Mouse (Mus musculus): Measurements from ENCODE around the gene Wdtc1. TPM values are rescaled to one million over a fixed set of nuclear protein-coding genes. Genes with fewer than 3 reads are reported as not detected.
A peak's percentile ranks its signal among the peaks of the same experiment; 100 is the strongest.

Gene Wdtc1
- total RNA-seq, 1 experiment: 91.8 TPM

DNA sequence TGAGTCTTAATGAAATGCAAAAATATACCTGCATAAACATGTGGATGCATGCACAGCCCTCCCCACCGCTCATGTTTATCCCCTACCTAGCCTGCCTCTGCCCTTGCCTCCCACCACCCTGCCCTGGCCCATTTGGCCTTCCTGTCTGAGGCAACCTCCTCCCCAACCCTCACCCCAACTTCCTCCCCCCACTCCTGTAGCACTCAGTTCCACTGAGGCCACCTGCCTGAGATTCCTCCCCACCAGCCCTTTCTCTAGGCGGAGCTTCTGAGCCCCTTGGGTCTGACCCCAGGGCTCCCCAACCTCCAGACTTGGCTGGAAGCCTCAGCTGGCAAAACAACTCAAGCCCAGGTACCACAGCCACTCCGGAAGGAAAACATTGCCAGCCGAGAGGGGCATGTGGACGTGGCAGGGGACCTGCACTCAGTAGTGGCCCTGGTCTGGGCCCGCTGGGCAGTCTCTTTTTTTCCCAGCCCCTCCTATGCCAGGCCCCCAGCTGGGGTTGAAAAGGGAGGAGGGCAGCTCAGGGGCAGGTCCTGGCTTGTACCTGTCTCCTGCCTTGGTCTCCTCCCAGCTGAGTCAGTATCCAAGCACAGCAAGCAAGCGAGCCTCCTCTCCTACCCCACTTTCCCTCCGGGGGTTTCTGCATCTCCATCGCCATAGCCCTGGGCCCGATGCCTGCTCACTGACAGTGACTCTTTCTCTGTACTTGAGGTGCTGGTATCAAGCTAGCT is 91.5 kb downstream of the Wdtc1 start:
- H3K4me3 ChIP-seq (ENCODE audit: insufficient read depth in 1 of 2, low read depth in 1 of 2, low read length in 2 of 2, poor library complexity in 1 of 2, severe bottlenecking in 1 of 2): peak overlapping the region in 1 of 2 experiments; percentile 5; a peak in 1 of 4 replicates
- peaks cover 13% of the 10 kb centered on the region for H3K36me3 ChIP-seq (ENCODE audit: control insufficient read depth, insufficient read depth, low read length, poor library complexity, severe bottlenecking)
- no peak for DNase-seq (ENCODE audit: low read depth, low spot score)
- TF ChIP-seq MAFK (IDR thresholded peaks at IDR 0.05; ENCODE audit: insufficient read depth, low read depth, low read length): no peak
- TF ChIP-seq HCFC1 (IDR thresholded peaks at IDR 0.05; ENCODE audit: borderline replicate concordance, insufficient read depth, low read length): no peak
- no peak for TF ChIP-seq ZNF384 (IDR thresholded peaks at IDR 0.05; ENCODE audit: low read depth, low read length)
- no peak for TF ChIP-seq ZC3H11A (IDR thresholded peaks at IDR 0.05; ENCODE audit: borderline replicate concordance, low read depth, low read length)
- no peak for TF ChIP-seq CHD2 (IDR thresholded peaks at IDR 0.05; ENCODE audit: low read depth, low read length)
- peak overlapping the region; percentile 13; the same call in 1 of the 2 replicates for H3K9ac ChIP-seq (ENCODE audit: insufficient read depth, low read depth, low read length, poor library complexity, severe bottlenecking)
- H3K27ac ChIP-seq (ENCODE audit: insufficient read depth, low read depth, low read length, poor library complexity, severe bottlenecking): no peak overlapping the region
- in situ Hi-C loops (cut with MboI; ENCODE audit: low sequenced_read_pairs in 2 of 2, unreplicated experiment in 2 of 2): no loop called here
- H3K4me1 ChIP-seq (ENCODE audit: control insufficient read depth in 2 of 2, insufficient read depth in 2 of 2, low read length in 2 of 2, poor library complexity in 1 of 2): peaks cover 0 to 16% of the 10 kb centered on the region in 2 experiments; a peak in 1 of 4 replicates
- no peaks in the 10 kb centered on the region for H3K9me3 ChIP-seq (ENCODE audit: control insufficient read depth, insufficient read depth, low read depth, low read length)

DNA sequence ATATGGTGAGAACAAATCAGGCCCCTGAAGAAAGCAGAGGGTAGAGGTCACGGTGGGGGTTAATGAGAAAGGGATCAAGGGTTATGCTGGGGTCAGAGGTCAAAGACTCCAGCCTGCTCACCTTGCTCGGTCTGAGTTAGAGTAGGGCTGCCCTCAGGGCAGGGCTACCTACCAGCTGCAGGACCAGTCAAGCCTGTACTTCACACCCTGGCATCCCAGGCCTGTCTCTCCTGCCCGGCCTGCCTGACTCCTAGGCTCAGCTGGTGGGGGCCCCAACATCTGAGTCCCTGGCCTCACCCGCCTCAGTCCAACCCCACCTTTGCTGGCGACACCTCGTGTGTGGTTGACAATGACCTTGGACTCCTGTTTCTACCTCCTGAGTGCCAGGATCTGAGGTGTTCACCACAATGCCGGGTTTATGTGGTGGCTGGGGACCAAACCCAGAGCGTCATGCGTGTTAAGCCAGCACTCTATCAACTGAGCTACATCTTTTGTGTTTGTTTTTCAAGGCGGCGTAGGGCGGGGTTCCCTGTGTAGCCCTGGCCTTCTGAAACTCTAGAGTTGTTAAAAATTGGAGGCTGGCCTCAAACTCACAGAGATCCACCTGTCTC is 95.4 kb downstream of the Wdtc1 start:
- no peak overlapping the region for H3K9ac ChIP-seq (ENCODE audit: insufficient read depth, low read depth, low read length, poor library complexity, severe bottlenecking)
- H3K36me3 ChIP-seq (ENCODE audit: control insufficient read depth, insufficient read depth, low read length, poor library complexity, severe bottlenecking): no peaks in the 10 kb centered on the region
- TF ChIP-seq MAFK (IDR thresholded peaks at IDR 0.05; ENCODE audit: insufficient read depth, low read depth, low read length): no peak
- TF ChIP-seq CHD2 (IDR thresholded peaks at IDR 0.05; ENCODE audit: low read depth, low read length): no peak
- no peaks in the 10 kb centered on the region for H3K9me3 ChIP-seq (ENCODE audit: control insufficient read depth, insufficient read depth, low read depth, low read length)
- DNase-seq (ENCODE audit: low read depth, low spot score): no peak
- no peak overlapping the region for H3K4me3 ChIP-seq (ENCODE audit: insufficient read depth in 1 of 2, low read depth in 1 of 2, low read length in 2 of 2, poor library complexity in 1 of 2, severe bottlenecking in 1 of 2)
- in situ Hi-C loops (cut with MboI; ENCODE audit: low sequenced_read_pairs in 2 of 2, unreplicated experiment in 2 of 2): no loop called here
- no peak overlapping the region for H3K27ac ChIP-seq (ENCODE audit: insufficient read depth, low read depth, low read length, poor library complexity, severe bottlenecking)
- H3K4me1 ChIP-seq (ENCODE audit: control insufficient read depth in 2 of 2, insufficient read depth in 2 of 2, low read length in 2 of 2, poor library complexity in 1 of 2): peaks cover 0 to 18% of the 10 kb centered on the region in 2 experiments; a peak in 1 of 4 replicates

DNA sequence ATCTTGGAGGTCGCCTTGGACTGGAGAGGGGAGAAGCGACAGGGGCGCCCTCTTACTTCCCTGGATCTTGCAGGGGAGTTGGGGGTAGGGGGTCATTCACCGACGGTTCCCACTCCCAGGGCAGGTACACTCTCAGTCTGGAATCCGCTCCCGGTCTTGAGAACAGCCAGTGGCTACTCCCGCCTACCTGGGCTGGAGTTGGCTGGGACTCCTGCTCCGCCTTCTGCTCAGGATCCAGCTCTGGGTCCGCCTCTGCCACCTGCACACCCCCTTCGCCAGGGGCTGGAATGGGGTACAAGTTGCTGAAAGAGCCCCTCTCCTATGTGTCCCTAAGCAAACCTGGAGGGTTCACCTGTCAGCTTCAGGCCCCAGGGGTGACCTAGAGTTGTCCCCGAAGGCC is 96.1 kb downstream of the Wdtc1 start:
- Histone ChIP-seq H3K4me1 (ENCODE audit: control insufficient read depth in 2 of 2, insufficient read depth in 2 of 2, low read length in 2 of 2, poor library complexity in 1 of 2) (peaks cover 0 to 12% of the 10 kb centered on the region in 2 experiments; a peak in 1 of 4 replicates), H3K9ac (ENCODE audit: insufficient read depth, low read depth, low read length, poor library complexity, severe bottlenecking) (peak overlapping the region; percentile 36; the same call in 1 of the 2 replicates), H3K9me3 (ENCODE audit: control insufficient read depth, insufficient read depth, low read depth, low read length) (no peaks in the 10 kb centered on the region), H3K36me3 (ENCODE audit: control insufficient read depth, insufficient read depth, low read length, poor library complexity, severe bottlenecking) (no peaks in the 10 kb centered on the region), H3K27ac (ENCODE audit: insufficient read depth, low read depth, low read length, poor library complexity, severe bottlenecking) (no peak overlapping the region), H3K4me3 (ENCODE audit: insufficient read depth in 1 of 2, low read depth in 1 of 2, low read length in 2 of 2, poor library complexity in 1 of 2, severe bottlenecking in 1 of 2) (peak overlapping the region; percentile 49 to 55)
- in situ Hi-C loops (cut with MboI; ENCODE audit: low sequenced_read_pairs in 2 of 2, unreplicated experiment in 2 of 2): no loop called here
- no peak for TF ChIP-seq ZC3H11A (IDR thresholded peaks at IDR 0.05; ENCODE audit: borderline replicate concordance, low read depth, low read length)
- TF ChIP-seq ZNF384 (IDR thresholded peaks at IDR 0.05; ENCODE audit: low read depth, low read length): no peak
- no peak for TF ChIP-seq CHD2 (IDR thresholded peaks at IDR 0.05; ENCODE audit: low read depth, low read length)
- TF ChIP-seq MAFK (IDR thresholded peaks at IDR 0.05; ENCODE audit: insufficient read depth, low read depth, low read length): no peak
- no peak for TF ChIP-seq HCFC1 (IDR thresholded peaks at IDR 0.05; ENCODE audit: borderline replicate concordance, insufficient read depth, low read length)
- DNase-seq (ENCODE audit: low read depth, low spot score): no peak

- no peak overlapping the region for H3K27ac ChIP-seq (ENCODE audit: insufficient read depth, low read depth, low read length, poor library complexity, severe bottlenecking)
- H3K4me1 ChIP-seq (ENCODE audit: control insufficient read depth in 2 of 2, insufficient read depth in 2 of 2, low read length in 2 of 2, poor library complexity in 1 of 2): peaks cover 0 to 11% of the 10 kb centered on the region in 2 experiments; a peak in 1 of 4 replicates
- peak overlapping the region; percentile 49 to 55 for H3K4me3 ChIP-seq (ENCODE audit: insufficient read depth in 1 of 2, low read depth in 1 of 2, low read length in 2 of 2, poor library complexity in 1 of 2, severe bottlenecking in 1 of 2)
- DNase-seq (ENCODE audit: low read depth, low spot score): peak; percentile 47
- no peak for TF ChIP-seq ZNF384 (IDR thresholded peaks at IDR 0.05; ENCODE audit: low read depth, low read length)
- 0 out of 2 replicates have a peak, but pooled peaks have one; percentile 37 for TF ChIP-seq CHD2 (IDR thresholded peaks at IDR 0.05; ENCODE audit: low read depth, low read length)
- H3K36me3 ChIP-seq (ENCODE audit: control insufficient read depth, insufficient read depth, low read length, poor library complexity, severe bottlenecking): no peaks in the 10 kb centered on the region
- H3K9ac ChIP-seq (ENCODE audit: insufficient read depth, low read depth, low read length, poor library complexity, severe bottlenecking): peak overlapping the region; percentile 36; the same call in 1 of the 2 replicates
- in situ Hi-C loops (cut with MboI; ENCODE audit: low sequenced_read_pairs in 2 of 2, unreplicated experiment in 2 of 2): no loop called here
- H3K9me3 ChIP-seq (ENCODE audit: control insufficient read depth, insufficient read depth, low read depth, low read length): no peaks in the 10 kb centered on the region
Observed at GRCm38 (mm10) chr4:133256820-133257219, 96.5 kb downstream of the Wdtc1 start.
